Mouse (Mus musculus): ENCODE data around the gene Mapk11.

The Mapk11 gene

GRCm38 (mm10) chr15:89141443-89141842 lies 8.0 kb downstream of the Mapk11 start:
- DNase-seq (ENCODE audit: low spot score) = no peak

- DNase-seq (ENCODE audit: low spot score) = no peak
Measured at GRCm38 (mm10) chr15:89140659-89141252, 8.7 kb downstream of the Mapk11 start, which contains the start of gene Mapk12. Mapk12 (minus strand) TSS chr15:89140703.

GRCm38 (mm10) chr15:89140048-89140658 lies 9.3 kb downstream of the Mapk11 start:
- no peak for DNase-seq (ENCODE audit: low spot score)

- no peak for DNase-seq (ENCODE audit: low spot score)
Measured at GRCm38 (mm10) chr15:89138531-89138930, 10.9 kb downstream of the Mapk11 start.

- no peak for DNase-seq (ENCODE audit: low spot score)
Measured at GRCm38 (mm10) chr15:89138046-89138405, 11.4 kb downstream of the Mapk11 start.

GRCm38 (mm10) chr15:89137378-89138045 lies 11.9 kb downstream of the Mapk11 start:
- no peak for DNase-seq (ENCODE audit: low spot score)

GRCm38 (mm10) chr15:89136461-89137155 lies 12.8 kb downstream of the Mapk11 start:
- no peak for DNase-seq (ENCODE audit: low spot score)

- DNase-seq (ENCODE audit: low spot score) = no peak
Measured at GRCm38 (mm10) chr15:89131316-89131715, 18.1 kb downstream of the Mapk11 start.

GRCm38 (mm10) chr15:89130245-89130644 lies 19.2 kb downstream of the Mapk11 start:
- no peak for DNase-seq (ENCODE audit: low spot score)

- DNase-seq (ENCODE audit: low spot score) = peak; percentile 90
Measured at GRCm38 (mm10) chr15:89128382-89129350, 20.8 kb downstream of the Mapk11 start, which contains the start of gene Hdac10. Hdac10 (minus strand) TSS chr15:89128700.

- no peak for DNase-seq (ENCODE audit: low spot score)
Measured at GRCm38 (mm10) chr15:89127364-89127940, 22.0 kb downstream of the Mapk11 start.

- no peak for DNase-seq (ENCODE audit: low spot score)
Measured at GRCm38 (mm10) chr15:89126622-89127021, 22.8 kb downstream of the Mapk11 start.

GRCm38 (mm10) chr15:89125351-89125750 lies 24.1 kb downstream of the Mapk11 start:
- DNase-seq (ENCODE audit: low spot score) = no peak

GRCm38 (mm10) chr15:89124312-89124711 lies 25.1 kb downstream of the Mapk11 start:
- DNase-seq (ENCODE audit: low spot score) = no peak

GRCm38 (mm10) chr15:89123595-89123994 lies 25.8 kb downstream of the Mapk11 start:
- DNase-seq (ENCODE audit: low spot score) = peak; percentile 79

- peak; percentile 97 for DNase-seq (ENCODE audit: low spot score)
Measured at GRCm38 (mm10) chr15:89122649-89123366, 26.6 kb downstream of the Mapk11 start, which contains the start of gene Tubgcp6. Tubgcp6 (minus strand) TSS chr15:89123112.

- DNase-seq (ENCODE audit: low spot score) = no peak
Measured at GRCm38 (mm10) chr15:89118007-89118406, 31.4 kb downstream of the Mapk11 start.

- DNase-seq (ENCODE audit: low spot score) = peak; percentile 80
Measured at GRCm38 (mm10) chr15:89110147-89110546, 39.3 kb downstream of the Mapk11 start.

- DNase-seq (ENCODE audit: low spot score) = no peak
Measured at GRCm38 (mm10) chr15:89106976-89107375, 42.5 kb downstream of the Mapk11 start.

- no peak for DNase-seq (ENCODE audit: low spot score)
Measured at GRCm38 (mm10) chr15:89106073-89106472, 43.4 kb downstream of the Mapk11 start.

Measured in testis, postnatal 10 days (tissue).